Mouse (Mus musculus) hindbrain, postnatal 0 days (tissue): Measurements from ENCODE around the gene Smarcd3. TPM values are rescaled to one million over a fixed set of nuclear protein-coding genes. Genes with fewer than 3 reads are reported as not detected.

ENCODE experiments used
- ATAC-seq: fragments of 200-750 bp; cut with Nextera tagmentation; 2 replicates; pipeline ENCODE4 v1.8.0; 2017; ENCODE audit warnings: mild to moderate bottlenecking, moderate TSS enrichment, moderate library complexity
- DNase-seq: peaks from one replicate; pipeline ENCODE4 v3.0.0-alpha.2; 2015; ENCODE audit warnings: low spot score
- H3K27ac ChIP-seq: fragments of 300-500 bp; sonication (generic); 2 replicates; pipeline ENCODE4 v1.5.1; 2014; ENCODE audit warnings: mild to moderate bottlenecking
- H3K27me3 ChIP-seq: fragments of 300-500 bp; sonication (generic); 2 replicates; pipeline ENCODE4 v1.6.1; 2014; ENCODE audit warnings: low read length, mixed read lengths; ENCODE audit not compliant: insufficient read depth
- H3K36me3 ChIP-seq: fragments of 300-500 bp; sonication (generic); 2 replicates; pipeline ENCODE4 v1.6.1; 2014; ENCODE audit warnings: low read length, mixed read lengths; ENCODE audit not compliant: insufficient read depth
- H3K4me1 ChIP-seq: fragments of 300-500 bp; sonication (generic); 2 replicates; pipeline ENCODE4 v1.6.1; 2014; ENCODE audit warnings: antibody characterized with exemption, low read length, mixed read lengths; ENCODE audit not compliant: insufficient read depth
- H3K4me2 ChIP-seq: fragments of 300-500 bp; sonication (generic); 2 replicates; pipeline ENCODE4 v1.6.1; 2014; ENCODE audit warnings: low read depth, mild to moderate bottlenecking, low read length, moderate library complexity, mixed read lengths
- H3K4me3 ChIP-seq: fragments of 300-500 bp; sonication (generic); 2 replicates; pipeline ENCODE4 v1.5.1; 2014; ENCODE audit warnings: low read length
- H3K9ac ChIP-seq: fragments of 300-500 bp; sonication (generic); replicated peaks from 2 replicates; pipeline ENCODE4 v1.6.1; 2014; ENCODE audit warnings: mild to moderate bottlenecking, low read length, moderate library complexity, mixed read lengths
- H3K9me3 ChIP-seq: fragments of 300-500 bp; sonication (generic); 2 replicates; pipeline ENCODE4 v1.6.1; 2016; ENCODE audit warnings: low read length, mixed read lengths
- CTCF ChIP-seq: IDR thresholded peaks from 2 replicates; pipeline ENCODE4 v1.5.1; 2016; ENCODE audit warnings: antibody characterized with exemption, control low read depth, low read depth
- WGBS: fragments of 180-500 bp; shearing (Covaris S2); extraction: QIAGEN DNeasy Blood & Tissue Kit; methylation state at CpG from one replicate; pipeline ENCODE4 v1.1.7; 2014; 5-methylcytosine and 5-hydroxymethylcytosine counted together
- polyA plus RNA-seq: library from polyadenylated mRNA; unstranded; fragments of >200 nt; fragmentation: Nextera tagmentation; extraction: Ambion mirVana; gene quantifications from 2 replicates; pipeline ENCODE4 v1.2.1, GENCODE M21; 2015
- total RNA-seq: library from RNA; depleted of rRNA; stranded (reverse); fragments of >200 nt; gene quantifications from 2 replicates; pipeline ENCODE4 v1.2.3, GENCODE M21; 2014

The Smarcd3 gene
- total and polyA plus RNA-seq, 2 experiments from 2014 or later, result 128 to 246 TPM

- TF ChIP-seq CTCF, result peak; percentile 56
- 74% methylated on average over 4 of the region's 4 CpGs for WGBS
- peak; percentile 49 for DNase-seq
These were observed 12.8 kb upstream of the Smarcd3 start for GRCm38 (mm10) chr5:24636987-24637386.

GRCm38 (mm10) chr5:24635526-24636141 lies 11.4 kb upstream of the Smarcd3 start:
- Histone ChIP-seq H3K4me2 (no peak overlapping the region), H3K36me3 (no peaks in the 10 kb centered on the region), H3K27ac (no peak overlapping the region), H3K9ac (no peak overlapping the region), H3K4me3 (no peak overlapping the region), H3K4me1 (no peaks in the 10 kb centered on the region), H3K9me3 (no peaks in the 10 kb centered on the region), H3K27me3 (no peaks in the 10 kb centered on the region)
- TF ChIP-seq CTCF, result no peak
- DNase-seq (peak; percentile 10), ATAC-seq (no peak)
- 45% methylated on average over 6 of the region's 6 CpGs for WGBS

More at GRCm38 (mm10) chr5:24636987-24637386, 12.8 kb upstream of the Smarcd3 start:
- Histone ChIP-seq H3K27me3 (no peaks in the 10 kb centered on the region), H3K4me1 (no peaks in the 10 kb centered on the region), H3K9ac (no peak overlapping the region), H3K27ac (no peak overlapping the region), H3K36me3 (no peaks in the 10 kb centered on the region), H3K9me3 (no peaks in the 10 kb centered on the region), H3K4me3 (no peak overlapping the region), H3K4me2 (no peak overlapping the region)
- ATAC-seq, result peak; percentile 41; the same call in 1 of the 2 replicates

- no peaks in the 10 kb centered on the region for H3K27me3 ChIP-seq
- no peak for ATAC-seq
- H3K36me3 ChIP-seq, result no peaks in the 10 kb centered on the region
- no peak for DNase-seq
- H3K4me1 ChIP-seq, result no peaks in the 10 kb centered on the region
- H3K9me3 ChIP-seq, result no peaks in the 10 kb centered on the region
- 46% methylated on average over 1 of the region's 1 CpGs for WGBS
- no peak overlapping the region for H3K4me3 ChIP-seq
- TF ChIP-seq CTCF, result no peak
- no peak overlapping the region for H3K27ac ChIP-seq
- no peak overlapping the region for H3K4me2 ChIP-seq
- H3K9ac ChIP-seq, result no peak overlapping the region
These were observed 10.9 kb upstream of the Smarcd3 start for GRCm38 (mm10) chr5:24635093-24635492.

GRCm38 (mm10) chr5:24629712-24630111 lies 5.5 kb upstream of the Smarcd3 start:
- 60% methylated on average over 3 of the region's 3 CpGs for WGBS
- Histone ChIP-seq H3K4me1 (peaks cover 4% of the 10 kb centered on the region), H3K27me3 (no peaks in the 10 kb centered on the region), H3K36me3 (no peaks in the 10 kb centered on the region), H3K4me3 (no peak overlapping the region), H3K9me3 (no peaks in the 10 kb centered on the region), H3K4me2 (no peak overlapping the region), H3K27ac (no peak overlapping the region), H3K9ac (no peak overlapping the region)
- no peak for ATAC-seq
- TF ChIP-seq CTCF, result no peak
- no peak for DNase-seq

GRCm38 (mm10) chr5:24624822-24625120 lies 560 bp upstream of the Smarcd3 start:
- no peak for DNase-seq
- Histone ChIP-seq H3K4me2 (peak overlapping the region; percentile 67), H3K27ac (no peak overlapping the region; the same call in 1 of the 2 replicates), H3K36me3 (no peaks in the 10 kb centered on the region), H3K27me3 (no peaks in the 10 kb centered on the region), H3K9ac (peak overlapping the region; percentile 71; the same call in 1 of the 2 replicates), H3K4me1 (peaks cover 12% of the 10 kb centered on the region), H3K9me3 (no peaks in the 10 kb centered on the region), H3K4me3 (peak overlapping the region; percentile 63)
- no peak for ATAC-seq
- TF ChIP-seq CTCF, result no peak
- WGBS, result 33% methylated on average over 4 of the region's 4 CpGs

- TF ChIP-seq CTCF, result no peak
- peak; percentile 31 for DNase-seq
- no peaks in the 10 kb centered on the region for H3K36me3 ChIP-seq
These were observed 898 bp downstream of the Smarcd3 start for GRCm38 (mm10) chr5:24623041-24623985.

More at GRCm38 (mm10) chr5:24623041-24623985, 898 bp downstream of the Smarcd3 start:
- no peaks in the 10 kb centered on the region for H3K9me3 ChIP-seq
- peak overlapping the region; percentile 63 for H3K4me3 ChIP-seq
- whole genome bisulfite sequencing, result 33% methylated on average over 8 of the region's 8 CpGs
- no peaks in the 10 kb centered on the region for H3K27me3 ChIP-seq
- H3K9ac ChIP-seq, result peak overlapping the region; percentile 71
- peak overlapping the region; percentile 67 for H3K4me2 ChIP-seq
- peak overlapping the region; percentile 71 for H3K27ac ChIP-seq
- ATAC-seq, result peak; percentile 28; the same call in 1 of the 2 replicates
- peaks cover 12% of the 10 kb centered on the region for H3K4me1 ChIP-seq
